Mouse (Mus musculus) liver, embryonic 12.5 days (tissue): ENCODE measurements at regions not wholly inside any gene's neighbourhood (a gene's known extent, or its start where the extent isn't known, plus 50 kb on each side); places are given as distances from the start of the nearest gene placed in this dataset.

Source experiments
- ATAC-seq: fragments of 200-750 bp; cut with Nextera tagmentation; 2 replicates; pipeline ENCODE4 v1.8.0; 2017; ENCODE audit warnings: moderate number of reproducible peaks, mild to moderate bottlenecking, moderate library complexity
- H3K27ac ChIP-seq: fragments of 300-500 bp; sonication (generic); 2 replicates; pipeline ENCODE4 v1.5.1; 2016; ENCODE audit warnings: mild to moderate bottlenecking
- H3K27me3 ChIP-seq: fragments of 300-500 bp; sonication (generic); replicated peaks from 2 replicates; pipeline ENCODE4 v1.6.1; 2016; ENCODE audit warnings: mild to moderate bottlenecking, moderate library complexity
- H3K36me3 ChIP-seq: fragments of 300-500 bp; sonication (generic); 2 replicates; pipeline ENCODE4 v1.6.1; 2016; ENCODE audit warnings: mild to moderate bottlenecking, moderate library complexity
- H3K4me1 ChIP-seq: fragments of 300-500 bp; sonication (generic); 2 replicates; pipeline ENCODE4 v1.6.1; 2016
- H3K4me2 ChIP-seq: fragments of 300-500 bp; sonication (generic); 2 replicates; pipeline ENCODE4 v1.6.1; 2016; ENCODE audit warnings: mild to moderate bottlenecking, moderate library complexity
- H3K4me3 ChIP-seq: fragments of 300-500 bp; sonication (generic); 2 replicates; pipeline ENCODE4 v1.5.1; 2016; ENCODE audit warnings: mild to moderate bottlenecking, moderate library complexity
- H3K9ac ChIP-seq: fragments of 300-500 bp; sonication (generic); 2 replicates; pipeline ENCODE4 v1.6.1; 2016; ENCODE audit warnings: mild to moderate bottlenecking, moderate library complexity
- H3K9me3 ChIP-seq: fragments of 300-500 bp; sonication (generic); replicated peaks from 2 replicates; pipeline ENCODE4 v1.6.1; 2016; ENCODE audit warnings: mild to moderate bottlenecking, moderate library complexity
- WGBS: fragments of 180-500 bp; shearing (Covaris S2); methylation state at CpG from one replicate; pipeline ENCODE4 v1.1.7; 2016; ENCODE audit not compliant: insufficient replicate concordance; 5-methylcytosine and 5-hydroxymethylcytosine counted together

DNA sequence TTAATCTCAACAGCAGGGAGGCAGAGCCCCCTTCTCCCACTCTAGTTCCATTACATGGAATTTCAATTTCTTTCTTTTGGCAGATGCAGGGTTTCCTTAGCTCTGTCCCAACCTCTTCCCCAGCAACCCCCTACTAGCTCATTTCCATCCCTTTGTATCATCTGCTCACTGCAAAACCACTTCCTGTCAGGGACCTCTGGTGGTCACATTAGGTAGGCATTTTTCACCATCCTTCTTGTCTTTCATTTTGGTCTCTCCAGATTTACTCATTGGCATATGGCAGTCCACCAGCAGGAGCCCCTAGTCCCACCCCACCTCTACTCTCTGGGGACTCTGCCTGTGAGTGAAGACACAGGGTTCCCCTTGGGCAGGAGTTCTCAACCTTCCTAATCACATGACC, 597.6 kb downstream of the Plekhb2 start:
- Histone ChIP-seq H3K9me3 (no peaks in the 10 kb centered on the region), H3K27me3 (no peaks in the 10 kb centered on the region), H3K36me3 (no peaks in the 10 kb centered on the region), H3K9ac (no peak overlapping the region), H3K4me1 (no peaks in the 10 kb centered on the region), H3K27ac (no peak overlapping the region), H3K4me3 (no peak overlapping the region), H3K4me2 (no peak overlapping the region)
- no peak for ATAC-seq

DNA sequence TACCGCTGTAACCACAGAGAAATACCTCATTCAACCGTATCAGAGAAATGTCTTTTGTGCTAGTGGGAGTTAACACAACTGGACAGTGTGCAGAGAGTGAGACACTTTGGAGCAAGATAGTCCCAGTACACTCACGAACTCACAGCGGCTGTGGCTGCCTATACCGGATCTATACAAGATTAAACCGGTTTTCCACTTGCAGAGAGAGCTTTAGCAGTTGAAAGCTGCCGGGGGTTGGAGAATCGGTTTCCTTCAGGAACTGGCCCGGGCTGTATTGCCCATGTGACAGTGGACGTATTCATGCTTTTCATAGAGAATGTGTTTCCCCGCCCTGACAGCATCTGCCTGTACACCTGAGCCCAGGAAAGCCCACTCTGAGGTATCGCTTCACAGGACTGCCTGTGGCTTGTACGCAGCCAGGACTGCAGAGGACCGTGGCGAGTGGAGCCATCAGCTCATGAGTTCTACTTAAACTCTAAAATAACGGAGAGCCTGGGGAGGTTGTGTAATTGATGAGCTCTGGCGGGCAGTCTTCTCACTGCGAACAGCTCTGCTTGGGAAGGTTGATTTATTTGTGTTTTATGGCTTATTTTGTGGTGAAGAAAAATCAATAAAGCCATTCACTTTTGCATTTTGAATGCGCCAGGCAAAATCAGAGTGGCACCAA, 602.8 kb downstream of the Plekhb2 start:
- Histone ChIP-seq H3K27me3 (no peaks in the 10 kb centered on the region), H3K4me2 (no peak overlapping the region), H3K9me3 (no peaks in the 10 kb centered on the region), H3K9ac (no peak overlapping the region), H3K36me3 (no peaks in the 10 kb centered on the region), H3K4me3 (no peak overlapping the region), H3K4me1 (no peaks in the 10 kb centered on the region), H3K27ac (no peak overlapping the region)
- 67% methylated on average over 19 of the region's 19 CpGs for WGBS
- no peak for ATAC-seq

GRCm38 (mm10) chr1:35457591-35457990, 607.8 kb downstream of the Plekhb2 start:
- Histone ChIP-seq H3K4me2 (no peak overlapping the region), H3K36me3 (no peaks in the 10 kb centered on the region), H3K9ac (no peak overlapping the region), H3K27ac (no peak overlapping the region), H3K4me1 (no peaks in the 10 kb centered on the region), H3K4me3 (no peak overlapping the region), H3K9me3 (no peaks in the 10 kb centered on the region), H3K27me3 (no peaks in the 10 kb centered on the region)
- whole genome bisulfite sequencing: 69% methylated on average over 9 of the region's 9 CpGs
- ATAC-seq: no peak

GRCm38 (mm10) chr1:35465081-35465480, 603.1 kb upstream of the Hs6st1 start:
- no peak for ATAC-seq
- Histone ChIP-seq H3K27ac (no peak overlapping the region), H3K27me3 (no peaks in the 10 kb centered on the region), H3K9ac (no peak overlapping the region), H3K9me3 (no peaks in the 10 kb centered on the region), H3K36me3 (no peaks in the 10 kb centered on the region), H3K4me3 (no peak overlapping the region), H3K4me1 (no peaks in the 10 kb centered on the region), H3K4me2 (no peak overlapping the region)
- WGBS: 41% methylated on average over 3 of the region's 3 CpGs

DNA sequence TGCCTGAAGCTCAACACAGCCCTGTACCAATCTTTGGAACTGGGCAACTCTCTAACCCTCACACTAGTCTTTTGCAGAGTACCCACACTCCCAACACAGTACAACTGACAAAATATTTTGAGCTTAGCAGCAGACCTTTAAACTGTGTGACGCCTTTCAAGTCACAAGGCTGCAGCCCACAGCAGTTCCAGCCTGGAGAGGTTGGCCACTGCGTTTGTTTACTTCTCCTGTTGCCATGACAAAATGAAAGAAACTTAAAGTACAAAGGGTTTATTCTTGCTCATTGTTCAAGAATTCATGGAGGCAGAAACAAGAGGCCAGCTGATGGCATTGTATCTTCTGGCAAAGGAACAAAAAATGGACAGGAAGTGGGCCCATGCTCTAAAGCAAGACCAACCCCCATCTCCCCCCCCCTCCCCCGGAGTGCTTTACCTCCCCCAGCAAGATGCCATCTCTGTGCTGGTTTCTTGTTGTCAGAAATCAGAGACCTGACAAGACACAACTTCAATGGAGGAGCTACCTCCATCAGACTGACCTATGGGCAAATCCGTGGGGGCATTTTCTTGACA, 598.9 kb upstream of the Hs6st1 start:
- ATAC-seq: no peak
- Histone ChIP-seq H3K36me3 (no peaks in the 10 kb centered on the region), H3K4me2 (no peak overlapping the region), H3K4me3 (no peak overlapping the region), H3K27ac (no peak overlapping the region), H3K9me3 (peaks cover 6% of the 10 kb centered on the region; the same call in 1 of the 2 replicates), H3K27me3 (no peaks in the 10 kb centered on the region), H3K4me1 (no peaks in the 10 kb centered on the region), H3K9ac (no peak overlapping the region)
- 55% methylated on average over 4 of the region's 4 CpGs for WGBS

- Histone ChIP-seq H3K4me3 (no peak overlapping the region), H3K27me3 (no peaks in the 10 kb centered on the region), H3K36me3 (no peaks in the 10 kb centered on the region), H3K4me2 (no peak overlapping the region), H3K9me3 (0 out of 2 replicates have a peak, but pooled peaks cover 12% of the 10 kb centered on the region), H3K27ac (no peak overlapping the region), H3K9ac (no peak overlapping the region), H3K4me1 (no peaks in the 10 kb centered on the region)
- no peak for ATAC-seq
- WGBS: 52% methylated on average over 1 of the region's 1 CpGs
Observed at GRCm38 (mm10) chr1:35478262-35478661, 589.9 kb upstream of the Hs6st1 start.

DNA sequence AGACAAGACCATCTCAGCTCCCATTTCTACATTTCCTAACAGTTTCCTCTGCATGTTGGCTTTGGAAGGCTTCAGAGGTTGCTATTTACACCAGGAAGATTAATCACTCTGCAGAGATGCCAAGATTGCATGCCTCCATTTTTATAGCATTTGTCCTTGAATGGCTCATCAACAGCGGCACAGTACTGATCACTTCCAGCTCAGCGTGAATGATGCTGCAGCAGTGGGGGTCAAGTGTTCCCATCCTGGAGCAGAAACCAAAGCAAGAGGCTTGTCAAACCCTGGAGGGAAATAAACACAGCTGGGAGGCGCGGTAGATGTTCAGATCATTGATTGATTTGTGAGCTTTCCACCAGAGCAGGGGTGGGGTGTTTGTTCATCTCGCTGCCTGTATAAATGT, 572.2 kb upstream of the Hs6st1 start:
- no peaks in the 10 kb centered on the region for H3K4me1 ChIP-seq
- no peaks in the 10 kb centered on the region for H3K36me3 ChIP-seq
- H3K9me3 ChIP-seq: no peaks in the 10 kb centered on the region
- no peak for ATAC-seq
- H3K4me2 ChIP-seq: no peak overlapping the region
- H3K27ac ChIP-seq: no peak overlapping the region
- H3K27me3 ChIP-seq: no peaks in the 10 kb centered on the region
- 61% methylated on average over 5 of the region's 5 CpGs for WGBS
- no peak overlapping the region for H3K9ac ChIP-seq
- no peak overlapping the region for H3K4me3 ChIP-seq

- H3K27me3 ChIP-seq: no peaks in the 10 kb centered on the region
- WGBS: 60% methylated on average over 5 of the region's 5 CpGs
- no peaks in the 10 kb centered on the region for H3K36me3 ChIP-seq
- no peak overlapping the region for H3K4me3 ChIP-seq
- H3K9me3 ChIP-seq: no peaks in the 10 kb centered on the region
- H3K4me1 ChIP-seq: no peaks in the 10 kb centered on the region
- H3K9ac ChIP-seq: no peak overlapping the region
- no peak overlapping the region for H3K27ac ChIP-seq
- no peak overlapping the region for H3K4me2 ChIP-seq
- no peak for ATAC-seq
Observed at GRCm38 (mm10) chr1:35522951-35523350, 545.2 kb upstream of the Hs6st1 start.

DNA sequence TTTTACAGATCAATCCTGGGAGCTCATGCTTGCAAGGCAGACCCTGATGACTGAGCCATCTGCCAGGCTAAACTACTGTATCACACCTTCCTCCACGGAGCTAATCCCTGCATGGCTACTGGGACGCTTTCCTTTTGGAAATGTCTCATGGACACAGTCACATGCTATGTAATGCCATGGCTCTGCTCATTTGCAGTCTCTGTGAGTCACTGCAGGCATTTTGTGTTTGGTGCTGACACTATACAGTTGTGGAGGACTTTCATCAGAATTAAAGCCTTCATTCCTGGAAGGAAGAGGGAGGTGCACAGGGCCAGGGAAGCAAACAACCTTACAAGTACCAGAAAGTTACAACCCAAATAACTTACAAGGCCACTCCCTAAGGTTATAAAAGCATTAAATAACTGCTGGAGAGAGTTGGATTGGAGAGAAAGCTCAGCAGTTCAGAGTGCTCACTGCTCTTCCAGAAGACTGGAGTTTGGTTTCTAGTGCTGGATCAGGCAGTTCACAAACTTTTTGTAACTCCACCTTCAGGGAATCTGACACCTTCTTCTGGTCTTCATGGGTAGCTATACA, 544.3 kb upstream of the Hs6st1 start:
- H3K36me3 ChIP-seq: no peaks in the 10 kb centered on the region
- H3K27me3 ChIP-seq: no peaks in the 10 kb centered on the region
- H3K4me2 ChIP-seq: no peak overlapping the region
- no peak overlapping the region for H3K4me3 ChIP-seq
- no peak overlapping the region for H3K27ac ChIP-seq
- H3K9me3 ChIP-seq: no peaks in the 10 kb centered on the region
- H3K4me1 ChIP-seq: no peaks in the 10 kb centered on the region
- no peak overlapping the region for H3K9ac ChIP-seq
- WGBS: 67% methylated on average over 2 of the region's 2 CpGs
- no peak for ATAC-seq

- 45% methylated on average over 5 of the region's 5 CpGs for WGBS
- H3K9me3 ChIP-seq: no peaks in the 10 kb centered on the region
- no peak overlapping the region for H3K27ac ChIP-seq
- no peak overlapping the region for H3K4me3 ChIP-seq
- no peaks in the 10 kb centered on the region for H3K4me1 ChIP-seq
- no peak overlapping the region for H3K9ac ChIP-seq
- H3K27me3 ChIP-seq: no peaks in the 10 kb centered on the region
- no peak overlapping the region for H3K4me2 ChIP-seq
- H3K36me3 ChIP-seq: no peaks in the 10 kb centered on the region
- ATAC-seq: no peak
Observed at GRCm38 (mm10) chr1:35524788-35525187, 543.4 kb upstream of the Hs6st1 start.

GRCm38 (mm10) chr1:35527750-35528476, 540.3 kb upstream of the Hs6st1 start:
- Histone ChIP-seq H3K27me3 (no peaks in the 10 kb centered on the region), H3K36me3 (no peaks in the 10 kb centered on the region), H3K9ac (no peak overlapping the region), H3K4me2 (no peak overlapping the region), H3K27ac (no peak overlapping the region), H3K9me3 (no peaks in the 10 kb centered on the region), H3K4me3 (no peak overlapping the region), H3K4me1 (no peaks in the 10 kb centered on the region)
- WGBS: 63% methylated on average over 12 of the region's 12 CpGs
- no peak for ATAC-seq

DNA sequence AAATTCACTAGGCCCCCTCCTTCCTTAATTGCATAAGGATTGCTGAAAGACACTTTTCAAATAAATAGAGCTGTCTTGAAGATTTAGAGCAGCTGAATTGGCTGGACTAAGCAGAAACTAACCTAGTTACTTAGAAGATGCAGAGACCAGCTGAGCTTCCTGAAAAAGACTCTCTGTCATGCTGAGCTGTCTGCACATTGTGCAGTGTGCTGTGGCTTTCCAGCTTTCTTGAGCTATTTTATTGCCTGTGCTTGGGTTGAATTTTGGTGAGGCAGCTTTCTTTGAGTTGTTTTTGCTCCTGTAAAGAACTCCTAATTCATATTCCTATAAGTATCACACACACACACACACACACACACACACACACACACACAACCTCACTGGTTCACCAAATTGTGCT, 532.7 kb upstream of the Hs6st1 start:
- Histone ChIP-seq H3K9ac (no peak overlapping the region), H3K36me3 (no peaks in the 10 kb centered on the region), H3K27ac (no peak overlapping the region), H3K4me3 (no peak overlapping the region), H3K4me2 (no peak overlapping the region), H3K4me1 (no peaks in the 10 kb centered on the region), H3K27me3 (no peaks in the 10 kb centered on the region), H3K9me3 (no peaks in the 10 kb centered on the region)
- ATAC-seq: no peak
